Mouse (Mus musculus) forebrain, embryonic 14.5 days (tissue): Measurements from ENCODE around the gene Elovl7. TPM values are rescaled to one million over a fixed set of nuclear protein-coding genes. Genes with fewer than 3 reads are reported as not detected.

Experiments used
- ATAC-seq: fragments of 200-750 bp; cut with Nextera tagmentation; 2 replicates; pipeline ENCODE4 v1.8.0; 2017; ENCODE audit warnings: mild to moderate bottlenecking, moderate library complexity
- DNase-seq: peaks from one replicate; pipeline ENCODE4 v3.0.0-alpha.2; 2015; ENCODE audit warnings: low spot score
- H3K27ac ChIP-seq: fragments of 300-500 bp; sonication (generic); 2 replicates; pipeline ENCODE4 v1.5.1; 2014; ENCODE audit warnings: low read depth, mild to moderate bottlenecking, control low read depth, low read length, moderate library complexity
- H3K27me3 ChIP-seq: fragments of 300-500 bp; sonication (generic); replicated peaks from 2 replicates; pipeline ENCODE4 v1.6.1; 2014; ENCODE audit warnings: low read length, control low read depth, mixed read lengths; ENCODE audit not compliant: control insufficient read depth, insufficient read depth
- H3K36me3 ChIP-seq: fragments of 300-500 bp; sonication (generic); 2 replicates; pipeline ENCODE4 v1.6.1; 2014; ENCODE audit warnings: low read length, control low read depth; ENCODE audit not compliant: control insufficient read depth, insufficient read depth
- H3K4me1 ChIP-seq: fragments of 300-500 bp; sonication (generic); 2 replicates; pipeline ENCODE4 v1.6.1; 2014; ENCODE audit warnings: antibody characterized with exemption, low read length, control low read depth; ENCODE audit not compliant: control insufficient read depth, insufficient read depth
- H3K4me2 ChIP-seq: fragments of 300-500 bp; sonication (generic); 2 replicates; pipeline ENCODE4 v1.6.1; 2014; ENCODE audit warnings: mild to moderate bottlenecking, control low read depth, low read length
- H3K4me3 ChIP-seq: fragments of 300-500 bp; sonication (generic); 2 replicates; pipeline ENCODE4 v1.5.1; 2014; ENCODE audit warnings: low read depth, low read length, control low read depth
- H3K9ac ChIP-seq: fragments of 300-500 bp; sonication (generic); 2 replicates; pipeline ENCODE4 v1.6.1; 2014; ENCODE audit warnings: mild to moderate bottlenecking, low read length, control low read depth, moderate library complexity
- H3K9me3 ChIP-seq: fragments of 300-500 bp; sonication (generic); replicated peaks from 2 replicates; pipeline ENCODE4 v1.6.1; 2016; ENCODE audit warnings: low read length, control low read depth, mixed read lengths; ENCODE audit not compliant: control insufficient read depth
- whole genome bisulfite sequencing: fragments of 180-500 bp; shearing (Covaris S2); extraction: QIAGEN DNeasy Blood & Tissue Kit; methylation state at CpG from one replicate; pipeline ENCODE4 v1.1.7; 2014; 5-methylcytosine and 5-hydroxymethylcytosine counted together
- polyA plus RNA-seq: library from polyadenylated mRNA; unstranded; fragments of >200 nt; fragmentation: Nextera tagmentation; extraction: Ambion mirVana; gene quantifications from 2 replicates; pipeline ENCODE4 v1.2.1, GENCODE M21; 2014

The Elovl7 gene
- polyA plus RNA-seq, 1 experiment from 2014 or later, result 1.3 TPM

GRCm38 (mm10) chr13:108219773-108220172 is 5.6 kb downstream of the Elovl7 start:
- 50% methylated on average over 7 of the region's 7 CpGs for WGBS
- no peak overlapping the region for H3K27ac ChIP-seq

GRCm38 (mm10) chr13:108229191-108229590 is 15.0 kb downstream of the Elovl7 start:
- Histone ChIP-seq H3K4me1 (no peaks in the 10 kb centered on the region), H3K9me3 (no peaks in the 10 kb centered on the region)
- WGBS, result 87% methylated on average over 3 of the region's 3 CpGs

More at GRCm38 (mm10) chr13:108219773-108220172, 5.6 kb downstream of the Elovl7 start:
- peaks cover 8% of the 10 kb centered on the region; the same call in 1 of the 2 replicates for H3K27me3 ChIP-seq
- no peaks in the 10 kb centered on the region for H3K4me1 ChIP-seq
- DNase-seq, result no peak
- no peak overlapping the region for H3K4me3 ChIP-seq
- H3K4me2 ChIP-seq, result no peak overlapping the region
- H3K9ac ChIP-seq, result no peak overlapping the region
- no peaks in the 10 kb centered on the region for H3K9me3 ChIP-seq
- H3K36me3 ChIP-seq, result no peaks in the 10 kb centered on the region
- no peak for ATAC-seq

DNA sequence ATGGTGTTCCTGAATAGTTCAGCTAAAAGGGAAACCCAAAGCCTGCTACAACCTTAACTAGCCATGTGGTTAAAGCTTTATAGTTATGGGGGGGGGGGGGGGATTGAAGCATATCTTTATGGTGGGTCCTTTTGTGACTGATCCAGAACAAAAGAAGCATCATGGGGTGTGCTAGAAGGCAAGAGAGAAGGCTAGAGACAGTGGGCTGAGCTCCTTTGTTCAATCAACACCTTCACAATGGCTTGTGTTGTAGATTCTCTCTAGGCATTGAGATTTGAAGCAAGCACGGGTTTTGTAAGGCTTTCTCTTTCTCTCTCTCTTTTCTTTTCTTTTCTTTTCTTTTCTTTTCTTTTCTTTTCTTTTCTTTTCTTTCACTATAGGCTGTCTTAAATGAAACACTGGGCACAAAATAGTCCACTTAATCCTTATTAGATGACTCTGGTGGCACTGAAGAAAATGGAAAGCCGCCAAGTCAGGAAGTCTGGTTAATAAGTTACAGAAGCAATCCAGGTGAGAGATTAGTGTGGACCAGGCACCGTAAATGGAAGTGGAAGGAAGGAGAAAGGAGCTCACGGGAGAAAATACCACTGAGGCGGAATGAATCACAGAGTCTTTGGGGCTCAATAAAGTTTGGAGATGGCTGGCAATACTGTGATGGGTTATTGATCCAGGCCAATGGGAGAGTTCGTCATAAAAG is 15.6 kb downstream of the Elovl7 start:
- no peak overlapping the region for H3K4me3 ChIP-seq
- H3K9me3 ChIP-seq, result no peaks in the 10 kb centered on the region
- H3K4me2 ChIP-seq, result no peak overlapping the region
- no peaks in the 10 kb centered on the region for H3K36me3 ChIP-seq
- WGBS, result 51% methylated on average over 6 of the region's 6 CpGs
- no peaks in the 10 kb centered on the region for H3K4me1 ChIP-seq
- no peak overlapping the region for H3K27ac ChIP-seq
- ATAC-seq (no peak), DNase-seq (no peak)
- no peaks in the 10 kb centered on the region for H3K27me3 ChIP-seq
- no peak overlapping the region for H3K9ac ChIP-seq

More at GRCm38 (mm10) chr13:108229191-108229590, 15.0 kb downstream of the Elovl7 start:
- Histone ChIP-seq H3K36me3 (no peaks in the 10 kb centered on the region), H3K4me2 (no peak overlapping the region), H3K4me3 (no peak overlapping the region), H3K27ac (no peak overlapping the region), H3K9ac (no peak overlapping the region), H3K27me3 (no peaks in the 10 kb centered on the region)
- ATAC-seq (no peak), DNase-seq (no peak)

DNA sequence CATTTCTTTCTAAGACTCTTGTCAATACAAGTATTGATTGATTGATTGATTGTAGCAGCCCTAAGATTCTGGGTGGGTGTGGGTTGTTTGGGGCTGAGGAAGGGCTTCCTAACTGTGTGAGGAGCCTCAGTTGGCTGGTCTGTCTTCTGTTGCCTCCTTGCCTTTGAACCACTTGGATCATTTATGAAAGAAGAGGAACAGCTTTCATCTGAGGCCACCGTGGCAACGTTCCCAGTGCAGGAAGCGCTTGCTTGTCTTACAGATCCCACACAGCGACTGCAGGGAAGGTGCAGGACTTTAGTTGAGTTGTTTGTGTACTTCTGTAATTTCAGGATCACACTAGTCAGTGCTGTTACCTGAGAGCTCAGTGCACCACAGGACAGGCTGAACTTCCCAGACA is 25.8 kb downstream of the Elovl7 start:
- no peaks in the 10 kb centered on the region for H3K9me3 ChIP-seq
- no peaks in the 10 kb centered on the region for H3K27me3 ChIP-seq
- H3K4me1 ChIP-seq, result no peaks in the 10 kb centered on the region
- no peak overlapping the region for H3K27ac ChIP-seq
- H3K4me2 ChIP-seq, result no peak overlapping the region
- no peak overlapping the region for H3K9ac ChIP-seq
- no peaks in the 10 kb centered on the region for H3K36me3 ChIP-seq
- DNase-seq (no peak), ATAC-seq (no peak)
- no peak overlapping the region for H3K4me3 ChIP-seq
- 77% methylated on average over 4 of the region's 4 CpGs for WGBS

DNA sequence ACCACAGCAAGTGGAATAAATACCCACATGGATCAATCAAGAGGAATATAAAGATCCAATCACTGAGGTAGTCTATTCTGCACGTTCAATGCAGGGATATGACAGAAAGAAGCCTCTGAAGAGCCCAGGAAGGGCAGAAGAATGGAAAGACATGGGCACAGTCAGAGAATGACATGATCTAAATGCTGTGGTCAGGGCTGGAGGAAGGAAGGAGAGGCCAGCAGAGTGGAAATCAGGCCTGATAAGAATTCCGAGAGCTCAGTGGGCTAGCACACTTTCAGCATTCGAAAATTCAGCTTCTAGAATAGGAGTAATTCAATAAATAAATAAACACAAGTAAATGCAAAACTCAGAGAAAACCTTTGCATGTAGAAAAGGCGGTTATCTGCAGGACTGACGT is 27.5 kb downstream of the Elovl7 start:
- 88% methylated on average over 5 of the region's 5 CpGs for WGBS
- Histone ChIP-seq H3K27me3 (no peaks in the 10 kb centered on the region), H3K4me2 (no peak overlapping the region), H3K27ac (no peak overlapping the region), H3K4me3 (no peak overlapping the region), H3K9me3 (no peaks in the 10 kb centered on the region), H3K4me1 (no peaks in the 10 kb centered on the region), H3K9ac (no peak overlapping the region), H3K36me3 (no peaks in the 10 kb centered on the region)
- ATAC-seq (no peak), DNase-seq (no peak)

DNA sequence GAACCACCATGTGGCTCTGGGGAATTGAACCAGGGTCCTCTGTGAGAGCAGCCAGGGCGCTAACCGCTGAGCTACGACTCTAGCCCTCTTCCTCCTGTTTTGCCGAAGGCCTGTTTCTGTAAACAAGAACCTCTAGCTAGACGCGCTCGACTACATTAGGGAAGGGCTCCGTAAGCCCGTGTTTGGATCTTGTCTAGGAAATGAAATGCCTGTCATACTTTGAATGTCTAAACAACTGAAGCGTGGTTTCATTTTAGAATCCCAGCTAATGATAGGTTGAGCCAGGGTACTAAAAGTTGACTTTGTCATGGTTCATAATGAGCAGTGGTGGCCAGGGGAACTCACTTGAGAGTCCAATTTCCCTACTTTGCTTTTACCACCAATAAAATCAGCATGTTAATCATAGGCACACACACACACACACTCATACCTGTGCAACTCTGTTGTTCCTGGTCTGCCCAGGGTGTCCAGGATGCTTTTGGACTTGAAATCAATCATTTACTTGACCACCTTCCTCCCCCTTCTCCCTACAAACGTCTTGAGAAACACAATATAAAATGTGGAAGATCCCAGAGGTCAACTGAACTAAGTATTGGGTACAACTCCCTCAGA is 31.0 kb downstream of the Elovl7 start:
- WGBS, result 89% methylated on average over 11 of the region's 11 CpGs
- ATAC-seq, result no peak
- Histone ChIP-seq H3K4me1 (no peaks in the 10 kb centered on the region), H3K4me2 (no peak overlapping the region), H3K27ac (no peak overlapping the region), H3K36me3 (no peaks in the 10 kb centered on the region), H3K9ac (no peak overlapping the region), H3K9me3 (no peaks in the 10 kb centered on the region), H3K4me3 (no peak overlapping the region), H3K27me3 (no peaks in the 10 kb centered on the region)
- no peak for DNase-seq

- ATAC-seq (no peak), DNase-seq (no peak)
- Histone ChIP-seq H3K27ac (no peak overlapping the region), H3K9ac (no peak overlapping the region), H3K4me2 (no peak overlapping the region), H3K9me3 (no peaks in the 10 kb centered on the region), H3K27me3 (no peaks in the 10 kb centered on the region), H3K4me3 (no peak overlapping the region), H3K4me1 (no peaks in the 10 kb centered on the region), H3K36me3 (no peaks in the 10 kb centered on the region)
- 74% methylated on average over 5 of the region's 5 CpGs for WGBS
Measured at GRCm38 (mm10) chr13:108251106-108251505, 36.9 kb downstream of the Elovl7 start.

DNA sequence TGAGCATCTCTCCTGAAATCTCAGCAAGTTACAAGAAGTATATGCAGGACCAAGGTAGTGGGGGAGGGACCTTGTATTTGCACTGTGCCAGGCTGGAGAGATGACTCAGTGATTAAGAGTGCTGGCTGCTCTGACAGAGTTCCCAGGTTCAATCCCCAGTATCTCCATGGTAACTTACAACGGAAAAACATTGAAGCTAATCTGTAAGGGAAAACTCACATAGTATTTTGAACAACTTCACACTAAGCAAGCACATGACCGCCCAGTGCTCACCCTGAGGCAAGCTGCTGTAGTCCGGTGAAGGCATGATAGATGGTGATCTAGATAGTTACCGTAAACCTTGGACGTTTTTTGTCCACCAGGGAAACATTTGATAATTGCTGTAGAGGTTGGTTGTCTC is 39.8 kb downstream of the Elovl7 start:
- no peaks in the 10 kb centered on the region for H3K36me3 ChIP-seq
- 91% methylated on average over 5 of the region's 5 CpGs for WGBS

GRCm38 (mm10) chr13:108263042-108263441 is 48.8 kb downstream of the Elovl7 start:
- Histone ChIP-seq H3K27ac (no peak overlapping the region), H3K36me3 (no peaks in the 10 kb centered on the region), H3K9me3 (no peaks in the 10 kb centered on the region), H3K4me3 (no peak overlapping the region), H3K4me1 (no peaks in the 10 kb centered on the region), H3K27me3 (no peaks in the 10 kb centered on the region), H3K9ac (no peak overlapping the region), H3K4me2 (no peak overlapping the region)
- peak; percentile 57 for DNase-seq
- WGBS, result 30% methylated on average over 8 of the region's 8 CpGs
- no peak for ATAC-seq

More for the DNA sequence above, 39.8 kb downstream of the Elovl7 start:
- no peaks in the 10 kb centered on the region for H3K4me1 ChIP-seq
- no peaks in the 10 kb centered on the region for H3K9me3 ChIP-seq
- ATAC-seq (no peak), DNase-seq (no peak)
- no peak overlapping the region for H3K27ac ChIP-seq
- H3K9ac ChIP-seq, result no peak overlapping the region
- no peaks in the 10 kb centered on the region for H3K27me3 ChIP-seq
- H3K4me3 ChIP-seq, result no peak overlapping the region
- no peak overlapping the region for H3K4me2 ChIP-seq
